Mouse (Mus musculus): ENCODE data around the gene Hoxd8. TPM values are rescaled to one million over a fixed set of nuclear protein-coding genes. Genes with fewer than 3 reads are reported as not detected.
A peak's percentile ranks its signal among the peaks of the same experiment; 100 is the strongest.

Gene Hoxd8
- polyA plus RNA-seq (2012; rRNA removed) (0.02 and 0.04 TPM in 2 replicates), polyA plus RNA-seq (2014; fragmentation: Nextera tagmentation; extraction: Ambion mirVana) (0.06 TPM in 1 of 2 replicates, not detected in the other)

GRCm38 (mm10) chr2:74704393-74704998, at the start of gene Hoxd8:
TSS of gene Hoxd8 (plus strand) at chr2:74704615.
- Histone ChIP-seq H3K9ac (replicated peaks) (no peak within 1 kb of the TSS), H3K4me1 (replicated peaks; ENCODE audit: control insufficient read depth in 2 of 2, insufficient read depth in 2 of 2, low read length in 1 of 2) (no peaks in the 10 kb centered on the region)

GRCm38 (mm10) chr2:74654743-74655419, 49.5 kb upstream of the Hoxd8 start:
- TF ChIP-seq EP300 (IDR thresholded peaks at IDR 0.05; ENCODE audit: low read depth) (no peak), CTCF (IDR thresholded peaks at IDR 0.05; ENCODE audit: low read depth) (no peak)
- no peaks in the 10 kb centered on the region for H3K4me1 ChIP-seq (replicated peaks; ENCODE audit: control insufficient read depth in 2 of 2, insufficient read depth in 2 of 2, low read length in 1 of 2)
- peaks cover 91% of the 10 kb centered on the region for H3K27me3 ChIP-seq (ENCODE audit: control insufficient read depth, insufficient read depth, low read length)
- H3K36me3 ChIP-seq (replicated peaks; ENCODE audit: control insufficient read depth, insufficient read depth, low read depth) = no peaks in the 10 kb centered on the region
- WGBS (ENCODE audit: insufficient replicate concordance) = 9% methylated on average over 18 of the region's 20 CpGs
- H3K9me3 ChIP-seq (ENCODE audit: control insufficient read depth, low read length) = no peaks in the 10 kb centered on the region
- ATAC-seq (ENCODE audit: insufficient read depth) (no peak), DNase-seq (ENCODE audit: low read depth in 3 of 3, low spot score in 3 of 3) (no peak)
- no peak overlapping the region for H3K27ac ChIP-seq
- no peak overlapping the region for H3K9ac ChIP-seq (replicated peaks)
- H3K4me3 ChIP-seq (ENCODE audit: insufficient read depth in 1 of 2, low read depth in 2 of 2, low read length in 2 of 2) = no peak overlapping the region
- H3K4me2 ChIP-seq (ENCODE audit: low read depth) = no peak overlapping the region

More at GRCm38 (mm10) chr2:74704393-74704998, at the start of gene Hoxd8:
- DNase-seq (ENCODE audit: low read depth in 3 of 3, low spot score in 3 of 3) (no peak), ATAC-seq (ENCODE audit: insufficient read depth) (no peak)
- peak within 1 kb of the TSS; percentile 47 for H3K4me2 ChIP-seq (ENCODE audit: low read depth)
- under 1% methylated on average over 44 of the region's 52 CpGs for WGBS (ENCODE audit: insufficient replicate concordance)
- H3K9me3 ChIP-seq (ENCODE audit: control insufficient read depth, low read length) = no peaks in the 10 kb centered on the region
- no peak within 1 kb of the TSS for H3K27ac ChIP-seq
- TF ChIP-seq EP300 (IDR thresholded peaks at IDR 0.05; ENCODE audit: low read depth) (no peak), CTCF (IDR thresholded peaks at IDR 0.05; ENCODE audit: low read depth) (no peak)
- peak within 1 kb of the TSS in 1 of 2 experiments; percentile 11; a peak in 2 of 4 replicates for H3K4me3 ChIP-seq (ENCODE audit: insufficient read depth in 1 of 2, low read depth in 2 of 2, low read length in 2 of 2)
- H3K27me3 ChIP-seq (ENCODE audit: control insufficient read depth, insufficient read depth, low read length) = peaks cover 96% of the 10 kb centered on the region
- no peaks in the 10 kb centered on the region for H3K36me3 ChIP-seq (replicated peaks; ENCODE audit: control insufficient read depth, insufficient read depth, low read depth)

- peak overlapping the region; percentile 28; the same call in 1 of the 2 replicates for H3K4me2 ChIP-seq (ENCODE audit: low read depth)
- H3K27me3 ChIP-seq (ENCODE audit: control insufficient read depth, insufficient read depth, low read length) = peaks cover 91% of the 10 kb centered on the region
- WGBS (ENCODE audit: insufficient replicate concordance) = 3% methylated on average over 24 of the region's 47 CpGs
- no peaks in the 10 kb centered on the region for H3K4me1 ChIP-seq (replicated peaks; ENCODE audit: control insufficient read depth in 2 of 2, insufficient read depth in 2 of 2, low read length in 1 of 2)
- DNase-seq (ENCODE audit: low read depth in 3 of 3, low spot score in 3 of 3) = no peak
- no peak overlapping the region for H3K9ac ChIP-seq (replicated peaks)
- no peaks in the 10 kb centered on the region for H3K9me3 ChIP-seq (ENCODE audit: control insufficient read depth, low read length)
- TF ChIP-seq EP300 (IDR thresholded peaks at IDR 0.05; ENCODE audit: low read depth) = no peak
- TF ChIP-seq CTCF (IDR thresholded peaks at IDR 0.05; ENCODE audit: low read depth) = peak; percentile 41; the same call in 1 of the 2 replicates
- H3K4me3 ChIP-seq (ENCODE audit: insufficient read depth in 1 of 2, low read depth in 2 of 2, low read length in 2 of 2) = peak overlapping the region in 1 of 2 experiments; percentile 32; a peak in 2 of 4 replicates
- no peaks in the 10 kb centered on the region for H3K36me3 ChIP-seq (replicated peaks; ENCODE audit: control insufficient read depth, insufficient read depth, low read depth)
- H3K27ac ChIP-seq = no peak overlapping the region
- no peak for ATAC-seq (ENCODE audit: insufficient read depth)
These were observed 49.0 kb upstream of the Hoxd8 start for GRCm38 (mm10) chr2:74655420-74655781.

- Histone ChIP-seq H3K9ac (replicated peaks) (no peak overlapping the region), H3K4me2 (ENCODE audit: low read depth) (peak overlapping the region; percentile 28; the same call in 1 of the 2 replicates), H3K27ac (no peak overlapping the region), H3K4me1 (replicated peaks; ENCODE audit: control insufficient read depth in 2 of 2, insufficient read depth in 2 of 2, low read length in 1 of 2) (no peaks in the 10 kb centered on the region), H3K9me3 (ENCODE audit: control insufficient read depth, low read length) (no peaks in the 10 kb centered on the region), H3K36me3 (replicated peaks; ENCODE audit: control insufficient read depth, insufficient read depth, low read depth) (no peaks in the 10 kb centered on the region), H3K27me3 (ENCODE audit: control insufficient read depth, insufficient read depth, low read length) (peaks cover 91% of the 10 kb centered on the region), H3K4me3 (ENCODE audit: insufficient read depth in 1 of 2, low read depth in 2 of 2, low read length in 2 of 2) (peak overlapping the region in 1 of 2 experiments; percentile 32; a peak in 2 of 4 replicates)
- TF ChIP-seq EP300 (IDR thresholded peaks at IDR 0.05; ENCODE audit: low read depth) = no peak
- no peak for TF ChIP-seq CTCF (IDR thresholded peaks at IDR 0.05; ENCODE audit: low read depth)
- 2% methylated on average over 69 of the region's 69 CpGs for WGBS (ENCODE audit: insufficient replicate concordance)
- ATAC-seq (ENCODE audit: insufficient read depth) (no peak), DNase-seq (ENCODE audit: low read depth in 3 of 3, low spot score in 3 of 3) (no peak)
These were observed 48.4 kb upstream of the Hoxd8 start for GRCm38 (mm10) chr2:74655821-74656631.

All from liver, embryonic 14.5 days (tissue).